Comparison of ENCODE assay signal across 9 mouse cellular contexts in genomic region chr6:115065411-115066241, GRCm38 (mm10). TPM values are rescaled to one million over a fixed set of nuclear protein-coding genes. Genes with fewer than 3 reads are reported as not detected.
A peak's percentile ranks its signal among the peaks of the same experiment; 100 is the strongest.
DNase-seq lines count a peak whose midpoint lies in the region; ATAC-seq and TF ChIP-seq lines count a peak whose summit lies in the region.
"Had no signal": no experiment of that assay in that cellular context is flagged by ENCODE, and none has a peak within 500 bp of the region (broad histone marks: within the 10 kb centered on the region; RNA-seq: fewer than 3 reads in every experiment).

No protein-coding gene starts in this region.

- H3K27me3 ChIP-seq in liver, embryonic 12.5 days (replicated peaks) = peaks cover 1% of the 10 kb centered on the region; the same call in 1 of the 2 replicates
- peaks cover 44% of the 10 kb centered on the region for H3K27me3 ChIP-seq in Patski
- no peaks in the 10 kb centered on the region for H3K27me3 ChIP-seq in limb, embryonic 10.5 days (ENCODE audit: low read depth, poor library complexity, severe bottlenecking)

- CTCF ChIA-PET in Patski (lab: Charles Lee) = interaction anchor here (1.1 to 1.2 kb wide), 2 partner anchors 14 to 16 kb away, joined by 5 to 7 read pairs; no protein-coding TSS in a partner anchor

- H3K36me3 ChIP-seq in liver, embryonic 12.5 days = no peaks in the 10 kb centered on the region
- H3K36me3 ChIP-seq in limb, embryonic 10.5 days = no peaks in the 10 kb centered on the region

- in situ Hi-C loops in Patski (cut with MboI; ENCODE audit: low pct_unique_long_range_greater_than_20kb) = loop anchor here (25.0 kb wide), 1 partner anchor 472 kb away; the partner anchor contains the start of gene Tsen2

- peak; percentile 41 for DNase-seq in liver
- no peak for DNase-seq in Patski (ENCODE audit: low read depth, low spot score)
- DNase-seq in cerebellum, adult 8-10 months = peak; percentile 61
- DNase-seq in gastrocnemius, postnatal 14 days = peak; percentile 10
- DNase-seq in limb, embryonic 10.5 days (ENCODE audit: low spot score) = peak; percentile 72
- peak; percentile 75 for DNase-seq in retina, embryonic 14.5 days (ENCODE audit: low spot score)
- DNase-seq in thymus, postnatal 25 days = peak; percentile 76

- TF ChIP-seq CTCF in Patski (IDR thresholded peaks at IDR 0.05) = peak; percentile 91

- WGBS in liver, embryonic 12.5 days (ENCODE audit: insufficient replicate concordance) = 35% methylated on average over 13 of the region's 13 CpGs
- WGBS in limb, embryonic 10.5 days = 49% methylated on average over 13 of the region's 13 CpGs

- no peaks in the 10 kb centered on the region for H3K4me1 ChIP-seq in liver, embryonic 12.5 days
- peaks cover 6% of the 10 kb centered on the region; the same call in 1 of the 2 replicates for H3K4me1 ChIP-seq in limb, embryonic 10.5 days

- intact Hi-C loops in gastrocnemius, postnatal 14 days (cut with DNase I; ENCODE audit: low total_unique reads) = no loop called here

- H3K4me3 ChIP-seq in liver, embryonic 12.5 days = no peak overlapping the region
- H3K4me3 ChIP-seq in limb, embryonic 10.5 days = no peak overlapping the region
- H3K4me3 ChIP-seq: myocyte had no signal

- no peak; the same call in 1 of the 2 replicates for ATAC-seq in liver, embryonic 12.5 days
- ATAC-seq in Patski = no peak

- no peak overlapping the region for H3K4me2 ChIP-seq in liver, embryonic 12.5 days

- POLR2A ChIA-PET in Patski (lab: Charles Lee) = interaction anchor here (0.6 kb wide), 1 partner anchor 65 kb away, joined by 3 read pairs; no protein-coding TSS in a partner anchor

- no peaks in the 10 kb centered on the region for H3K9me3 ChIP-seq in liver, embryonic 12.5 days (replicated peaks)
- H3K9me3 ChIP-seq in limb, embryonic 10.5 days (replicated peaks) = no peaks in the 10 kb centered on the region

- H3K27ac ChIP-seq in liver, embryonic 12.5 days = no peak overlapping the region
- no peak overlapping the region for H3K27ac ChIP-seq in limb, embryonic 10.5 days

- H3K9ac ChIP-seq in liver, embryonic 12.5 days = no peak overlapping the region

RNA-seq across cellular contexts. Expression of gene Tamm41, which starts 27.9 kb away (rescaled TPM):
- polyA plus RNA-seq in liver, embryonic 12.5 days (2016; fragmentation: Nextera tagmentation; extraction: Ambion mirVana) = 45.0 and 47.6 TPM in 2 replicates
- polyA plus RNA-seq in Patski (2021) = 26.3 TPM
- 1 to 10 TPM; 8.5 to 8.9 TPM for total RNA-seq in gastrocnemius, postnatal 14 days (2021)
- 104 and 106 TPM in 2 replicates for polyA plus RNA-seq in limb, embryonic 10.5 days (2016; fragmentation: Nextera tagmentation; extraction: Ambion mirVana)
